Mouse (Mus musculus) ES-Bruce4 (cell line): ENCODE results near the gene Hyal3. TPM values are rescaled to one million over a fixed set of nuclear protein-coding genes. Genes with fewer than 3 reads are reported as not detected.
A peak's percentile ranks its signal among the peaks of the same experiment; 100 is the strongest.

Source experiments
- H3K27ac ChIP-seq: 2 replicates; pipeline ENCODE4 v1.5.1; 2012; ENCODE audit warnings: low read length, inconsistent platforms; ENCODE audit not compliant: insufficient read depth
- H3K27me3 ChIP-seq: 2 replicates; pipeline ENCODE4 v1.6.1; 2012; ENCODE audit warnings: mild to moderate bottlenecking, low read length, inconsistent platforms; ENCODE audit not compliant: control insufficient read depth, poor library complexity, insufficient read depth, severe bottlenecking
- H3K36me3 ChIP-seq: 2 replicates; pipeline ENCODE4 v1.6.1; 2012; ENCODE audit warnings: inconsistent platforms, mild to moderate bottlenecking, low read length, moderate library complexity; ENCODE audit not compliant: control insufficient read depth, poor library complexity, insufficient read depth, severe bottlenecking
- H3K4me1 ChIP-seq: one replicate; pipeline ENCODE4 v1.8.1; 2011; ENCODE audit warnings: low read length; ENCODE audit not compliant: control insufficient read depth, insufficient read depth
- H3K4me3 ChIP-seq: 2 replicates; pipeline ENCODE4 v1.5.1; 2011; ENCODE audit warnings: low read depth, mild to moderate bottlenecking, low read length
- H3K9ac ChIP-seq: 2 replicates; pipeline ENCODE4 v1.6.1; 2012; ENCODE audit warnings: low read depth, mild to moderate bottlenecking, inconsistent platforms; ENCODE audit not compliant: poor library complexity, severe bottlenecking
- H3K9me3 ChIP-seq: replicated peaks from 2 replicates; pipeline ENCODE4 v1.6.1; 2012; ENCODE audit warnings: mild to moderate bottlenecking, low read length, inconsistent platforms; ENCODE audit not compliant: control insufficient read depth, poor library complexity, insufficient read depth, severe bottlenecking
- CTCF ChIP-seq: IDR thresholded peaks from one replicate; pipeline ENCODE4 v1.8.1; 2011; ENCODE audit warnings: low read depth, low read length
- EP300 ChIP-seq: IDR thresholded peaks from 2 replicates; pipeline ENCODE4 v1.6.1; 2011; ENCODE audit warnings: low read depth, low read length; ENCODE audit not compliant: insufficient read depth
- POLR2A ChIP-seq: IDR thresholded peaks from one replicate; pipeline ENCODE4 v1.8.1; 2011; ENCODE audit warnings: low read length; ENCODE audit not compliant: insufficient read depth
- polyA plus RNA-seq: library from polyadenylated mRNA; stranded (reverse); fragments of >200 nt; gene quantifications from 2 replicates; pipeline ENCODE4 v1.2.4, GENCODE M21; 2011; ENCODE audit warnings: low read depth; ENCODE audit not compliant: missing spikeins, insufficient read depth, insufficient read length

Hyal3 gene
- polyA plus RNA-seq, 1 experiment: 1.0 TPM

- Histone ChIP-seq H3K4me1 (peaks cover 9% of the 10 kb centered on the region), H3K27ac (no peak overlapping the region), H3K9me3 (no peaks in the 10 kb centered on the region), H3K27me3 (no peaks in the 10 kb centered on the region), H3K4me3 (peak overlapping the region; percentile 84), H3K9ac (peak overlapping the region; percentile 89), H3K36me3 (no peaks in the 10 kb centered on the region)
- TF ChIP-seq POLR2A: no peak
- no peak for TF ChIP-seq CTCF
- no peak for TF ChIP-seq EP300
Observed at GRCm38 (mm10) chr9:107633661-107634405, 53.2 kb downstream of the Hyal3 start.

- TF ChIP-seq POLR2A: no peak
- TF ChIP-seq EP300: no peak
- Histone ChIP-seq H3K27ac (no peak overlapping the region), H3K27me3 (no peaks in the 10 kb centered on the region), H3K36me3 (no peaks in the 10 kb centered on the region), H3K4me3 (peak overlapping the region; percentile 84), H3K4me1 (peaks cover 9% of the 10 kb centered on the region), H3K9me3 (no peaks in the 10 kb centered on the region), H3K9ac (peak overlapping the region; percentile 89)
Observed at GRCm38 (mm10) chr9:107634406-107635278, 54.0 kb downstream of the Hyal3 start.

GRCm38 (mm10) chr9:107635279-107636028, 54.8 kb downstream of the Hyal3 start, which contains the start of gene Gnai2:
Gnai2 (minus strand) TSS chr9:107635367.
- H3K4me3 ChIP-seq: peak within 1 kb of the TSS; percentile 84
- peak within 1 kb of the TSS; percentile 89 for H3K9ac ChIP-seq
- no peaks in the 10 kb centered on the region for H3K36me3 ChIP-seq
- H3K9me3 ChIP-seq: no peaks in the 10 kb centered on the region
- TF ChIP-seq EP300 (0 out of 2 replicates have a peak, but pooled peaks have one; percentile 9), POLR2A (peak; percentile 75), CTCF (no peak)
- H3K27ac ChIP-seq: peak within 1 kb of the TSS; percentile 74
- H3K27me3 ChIP-seq: no peaks in the 10 kb centered on the region
- H3K4me1 ChIP-seq: peaks cover 12% of the 10 kb centered on the region

Other genes starting within 250 kb of the Hyal3 start
- gene Hemk1, start 242.5 kb upstream of the Hyal3 start, polyA plus RNA-seq: 8.1 and 11.0 TPM in 2 replicates
- 0.30 and 0.43 TPM in 2 replicates for gene 6430571L13Rik, start 240.2 kb upstream of the Hyal3 start, polyA plus RNA-seq
- 3.2 and 3.9 TPM in 2 replicates for gene Cacna2d2, start 181.2 kb upstream of the Hyal3 start, polyA plus RNA-seq
- 10.7 and 11.6 TPM in 2 replicates for gene Tmem115, start 46.9 kb upstream of the Hyal3 start, polyA plus RNA-seq
- gene Cyb561d2, start 38.6 kb upstream of the Hyal3 start, polyA plus RNA-seq: 7.7 and 9.2 TPM in 2 replicates
- 32.3 and 32.7 TPM in 2 replicates for gene Nprl2, start 38.6 kb upstream of the Hyal3 start, polyA plus RNA-seq
- not detected in 2 replicates for gene Zmynd10, start 33.5 kb upstream of the Hyal3 start, polyA plus RNA-seq
- gene Rassf1, start 29.3 kb upstream of the Hyal3 start, polyA plus RNA-seq: 23.7 and 24.8 TPM in 2 replicates
- gene Tusc2, start 17.6 kb upstream of the Hyal3 start, polyA plus RNA-seq: 23.5 and 25.3 TPM in 2 replicates
- gene Hyal2, start 12.9 kb upstream of the Hyal3 start, polyA plus RNA-seq: 38.4 and 38.7 TPM in 2 replicates
- 25.8 and 29.7 TPM in 2 replicates for gene Hyal1, start 3.9 kb upstream of the Hyal3 start, polyA plus RNA-seq
- gene Naa80, start 1.9 kb upstream of the Hyal3 start, polyA plus RNA-seq: 18.6 and 21.1 TPM in 2 replicates
- gene Ifrd2, start 6.8 kb downstream of the Hyal3 start, polyA plus RNA-seq: 43.8 and 45.3 TPM in 2 replicates
- gene Sema3b, start 28.4 kb downstream of the Hyal3 start, polyA plus RNA-seq: 15.4 and 16.5 TPM in 2 replicates
- gene Gnai2, start 54.5 kb downstream of the Hyal3 start, polyA plus RNA-seq: 266 and 284 TPM in 2 replicates
- 8.1 and 13.3 TPM in 2 replicates for gene Slc38a3, start 88.7 kb downstream of the Hyal3 start, polyA plus RNA-seq
- 1.5 TPM in 1 of 2 replicates, not detected in the other for gene Gnat1, start 98.9 kb downstream of the Hyal3 start, polyA plus RNA-seq
- 12.3 and 19.0 TPM in 2 replicates for gene Sema3f, start 129.7 kb downstream of the Hyal3 start, polyA plus RNA-seq
- 143 and 146 TPM in 2 replicates for gene Rbm5, start 190.2 kb downstream of the Hyal3 start, polyA plus RNA-seq